Mouse (Mus musculus): Measurements from ENCODE around the gene Dleu7.
A peak's percentile ranks its signal among the peaks of the same experiment; 100 is the strongest.

Dleu7 gene

GRCm38 (mm10) chr14:62282974-62283373 lies 9.9 kb downstream of the Dleu7 start:
- no peak for DNase-seq (ENCODE audit: low read depth, low spot score)

GRCm38 (mm10) chr14:62273604-62274003 lies 19.2 kb downstream of the Dleu7 start:
- no peak for DNase-seq (ENCODE audit: low read depth, low spot score)

- no peak for DNase-seq (ENCODE audit: low read depth, low spot score)
These were observed 22.0 kb downstream of the Dleu7 start for GRCm38 (mm10) chr14:62270698-62271396.

GRCm38 (mm10) chr14:62258978-62259536 lies 33.8 kb downstream of the Dleu7 start:
- no peak for DNase-seq (ENCODE audit: low read depth, low spot score)

- DNase-seq (ENCODE audit: low read depth, low spot score): no peak
These were observed 34.7 kb downstream of the Dleu7 start for GRCm38 (mm10) chr14:62258125-62258524.

GRCm38 (mm10) chr14:62256066-62256465 lies 36.8 kb downstream of the Dleu7 start:
- DNase-seq (ENCODE audit: low read depth, low spot score): no peak

- DNase-seq (ENCODE audit: low read depth, low spot score): no peak
These were observed 38.5 kb downstream of the Dleu7 start for GRCm38 (mm10) chr14:62254371-62254770.

GRCm38 (mm10) chr14:62251999-62252398 lies 40.8 kb downstream of the Dleu7 start:
- peak; percentile 71 for DNase-seq (ENCODE audit: low read depth, low spot score)

- DNase-seq (ENCODE audit: low read depth, low spot score): no peak
These were observed 42.8 kb downstream of the Dleu7 start for GRCm38 (mm10) chr14:62250046-62250445.

GRCm38 (mm10) chr14:62249251-62249650 lies 43.6 kb downstream of the Dleu7 start:
- no peak for DNase-seq (ENCODE audit: low read depth, low spot score)

- DNase-seq (ENCODE audit: low read depth, low spot score): no peak
These were observed 44.1 kb downstream of the Dleu7 start for GRCm38 (mm10) chr14:62248796-62249195.

GRCm38 (mm10) chr14:62248345-62248744 lies 44.5 kb downstream of the Dleu7 start:
- no peak for DNase-seq (ENCODE audit: low read depth, low spot score)

GRCm38 (mm10) chr14:62245557-62245956 lies 47.3 kb downstream of the Dleu7 start:
- DNase-seq (ENCODE audit: low read depth, low spot score): no peak

GRCm38 (mm10) chr14:62243530-62243929 lies 49.3 kb downstream of the Dleu7 start:
- no peak for DNase-seq (ENCODE audit: low read depth, low spot score)

- DNase-seq (ENCODE audit: low read depth, low spot score): no peak
These were observed 56.9 kb downstream of the Dleu7 start for GRCm38 (mm10) chr14:62235969-62236368.

GRCm38 (mm10) chr14:62235214-62235613 lies 57.6 kb downstream of the Dleu7 start:
- no peak for DNase-seq (ENCODE audit: low read depth, low spot score)

- no peak for DNase-seq (ENCODE audit: low read depth, low spot score)
These were observed 61.9 kb downstream of the Dleu7 start for GRCm38 (mm10) chr14:62230968-62231367.

GRCm38 (mm10) chr14:62227101-62227500 lies 65.7 kb downstream of the Dleu7 start:
- DNase-seq (ENCODE audit: low read depth, low spot score): no peak

GRCm38 (mm10) chr14:62226576-62227047 lies 66.2 kb downstream of the Dleu7 start:
- peak; percentile 7 for DNase-seq (ENCODE audit: low read depth, low spot score)
